Mouse (Mus musculus) lung, embryonic 16.5 days (tissue): Measurements from ENCODE around the gene Hist1h2ae. TPM values are rescaled to one million over a fixed set of nuclear protein-coding genes. Genes with fewer than 3 reads are reported as not detected.
A peak's percentile ranks its signal among the peaks of the same experiment; 100 is the strongest.
"Not testable (repeated sequence)": the region's sequence is repeated elsewhere in the genome, so short reads cannot be mapped to it uniquely, and the experiment has no call there.

Experiments
- ATAC-seq: fragments of 200-750 bp; cut with Nextera tagmentation; 2 replicates; pipeline ENCODE4 v1.8.0; 2017; ENCODE audit warnings: low read depth, mild to moderate bottlenecking, moderate library complexity
- H3K27ac ChIP-seq: fragments of 300-500 bp; sonication (generic); 2 replicates; pipeline ENCODE4 v1.5.1; 2014; ENCODE audit warnings: mild to moderate bottlenecking, control low read depth, low read length
- H3K27me3 ChIP-seq: fragments of 300-500 bp; sonication (generic); 2 replicates; pipeline ENCODE4 v1.6.1; 2014; ENCODE audit warnings: low read depth, low read length, mixed read lengths; ENCODE audit not compliant: control insufficient read depth, insufficient read depth
- H3K36me3 ChIP-seq: fragments of 300-500 bp; sonication (generic); 2 replicates; pipeline ENCODE4 v1.6.1; 2014; ENCODE audit warnings: low read length; ENCODE audit not compliant: control insufficient read depth, insufficient read depth
- H3K4me1 ChIP-seq: fragments of 300-500 bp; sonication (generic); replicated peaks from 2 replicates; pipeline ENCODE4 v1.6.1; 2014; ENCODE audit warnings: low read length, mixed read lengths; ENCODE audit not compliant: control insufficient read depth, insufficient read depth
- H3K4me2 ChIP-seq: fragments of 300-500 bp; sonication (generic); 2 replicates; pipeline ENCODE4 v1.6.1; 2014; ENCODE audit warnings: low read depth, low read length, control low read depth
- H3K4me3 ChIP-seq: fragments of 300-500 bp; sonication (generic); 2 replicates; pipeline ENCODE4 v1.5.1; 2014; ENCODE audit warnings: mild to moderate bottlenecking, low read length, control low read depth
- H3K9ac ChIP-seq: fragments of 300-500 bp; sonication (generic); 2 replicates; pipeline ENCODE4 v1.6.1; 2014; ENCODE audit warnings: low read length, control low read depth
- H3K9me3 ChIP-seq: fragments of 300-500 bp; sonication (generic); 2 replicates; pipeline ENCODE4 v1.6.1; 2016; ENCODE audit warnings: low read length; ENCODE audit not compliant: control insufficient read depth
- WGBS: fragments of 180-500 bp; shearing (Covaris S2); extraction: QIAGEN DNeasy Blood & Tissue Kit; methylation state at CpG from one replicate; pipeline ENCODE4 v1.1.7; 2014; 5-methylcytosine and 5-hydroxymethylcytosine counted together
- polyA plus RNA-seq: library from polyadenylated mRNA; unstranded; fragments of >200 nt; fragmentation: Nextera tagmentation; extraction: Ambion mirVana; gene quantifications from 2 replicates; pipeline ENCODE4 v1.2.1, GENCODE M21; 2015

Hist1h2ae gene
- polyA plus RNA-seq, 1 experiment from 2014 or later: 83.6 TPM

GRCm38 (mm10) chr13:23535137-23536075 lies 35.6 kb downstream of the Hist1h2ae start, which contains the start of gene Hist1h3g:
TSS of gene Hist1h3g (plus strand) at chr13:23535422.
- H3K27me3 ChIP-seq, H3K9me3 ChIP-seq, H3K36me3 ChIP-seq: not testable (repeated sequence)
- WGBS: 0% methylated on average over 43 of the region's 62 CpGs
- peak within 1 kb of the TSS; percentile 97 for H3K27ac ChIP-seq
- peak within 1 kb of the TSS; percentile 69 for H3K9ac ChIP-seq
- H3K4me3 ChIP-seq: peak within 1 kb of the TSS; percentile 52
- peak within 1 kb of the TSS; percentile 69 for H3K4me2 ChIP-seq
- peaks cover 19% of the 10 kb centered on the region for H3K4me1 ChIP-seq
- peak; percentile 87 for ATAC-seq

- Histone ChIP-seq H3K4me3 (peak overlapping the region; percentile 52), H3K27ac (peak overlapping the region; percentile 97), H3K36me3 (no peaks in the 10 kb centered on the region), H3K4me1 (peaks cover 19% of the 10 kb centered on the region), H3K9me3 (no peaks in the 10 kb centered on the region), H3K4me2 (peak overlapping the region; percentile 58), H3K9ac (peak overlapping the region; percentile 69), H3K27me3 (no peaks in the 10 kb centered on the region)
- no peak for ATAC-seq
- WGBS: under 1% methylated on average over 15 of the region's 15 CpGs
These were observed 36.5 kb downstream of the Hist1h2ae start for GRCm38 (mm10) chr13:23534368-23535131.

DNA sequence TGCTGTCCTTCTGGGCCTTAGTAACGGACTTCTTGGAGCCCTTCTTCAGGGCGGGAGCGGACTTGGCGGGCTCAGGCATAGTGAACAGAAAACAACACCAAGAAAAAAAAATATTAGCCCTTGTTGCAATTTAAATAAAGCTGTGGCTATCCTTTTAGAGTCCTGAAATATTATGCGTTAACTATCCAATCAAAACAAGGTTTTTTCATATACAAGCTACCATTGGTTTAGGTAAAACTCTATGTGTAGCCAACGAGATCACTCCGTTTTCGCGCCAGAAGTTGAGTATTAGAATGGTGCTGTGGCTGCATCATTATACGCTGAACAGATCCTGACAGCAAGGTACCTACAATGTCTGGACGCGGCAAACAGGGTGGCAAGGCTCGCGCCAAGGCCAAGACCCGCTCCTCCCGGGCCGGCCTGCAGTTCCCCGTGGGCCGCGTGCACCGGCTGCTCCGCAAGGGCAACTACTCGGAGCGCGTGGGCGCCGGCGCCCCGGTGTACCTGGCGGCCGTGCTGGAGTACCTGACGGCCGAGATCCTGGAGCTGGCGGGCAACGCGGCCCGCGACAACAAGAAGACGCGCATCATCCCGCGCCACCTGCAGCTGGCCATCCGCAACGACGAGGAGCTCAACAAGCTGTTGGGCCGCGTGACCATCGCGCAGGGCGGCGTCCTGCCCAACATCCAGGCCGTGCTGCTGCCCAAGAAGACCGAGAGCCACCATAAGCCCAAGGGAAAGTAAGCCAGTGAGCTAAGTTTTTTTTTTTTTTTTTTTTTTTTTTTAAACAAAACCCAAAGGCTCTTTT lies 37.3 kb downstream of the Hist1h2ae start, which contains the start of gene Hist1h2af:
Gene Hist1h2af (plus strand): TSS at position 347 of the 808 bp plus-strand sequence.
- not testable (repeated sequence) for H3K36me3 ChIP-seq
- WGBS: 0% methylated on average over 22 of the region's 53 CpGs
- peak within 1 kb of the TSS; percentile 58 for H3K4me2 ChIP-seq

GRCm38 (mm10) chr13:23532262-23533075 lies 38.6 kb downstream of the Hist1h2ae start:
- Histone ChIP-seq H3K27ac (peak overlapping the region; percentile 97), H3K9ac (peak overlapping the region; percentile 73), H3K4me1 (peaks cover 24% of the 10 kb centered on the region), H3K36me3 (no peaks in the 10 kb centered on the region), H3K9me3 (no peaks in the 10 kb centered on the region), H3K4me2 (peak overlapping the region; percentile 58), H3K27me3 (no peaks in the 10 kb centered on the region), H3K4me3 (peak overlapping the region; percentile 52)
- WGBS: 16% methylated on average over 9 of the region's 9 CpGs
- no peak for ATAC-seq

More for the DNA sequence above, 37.3 kb downstream of the Hist1h2ae start, which contains the start of gene Hist1h2af:
- Histone ChIP-seq H3K27ac (peak within 1 kb of the TSS; percentile 97), H3K9ac (peak within 1 kb of the TSS; percentile 73), H3K4me3 (peak within 1 kb of the TSS; percentile 52), H3K4me1 (peaks cover 23% of the 10 kb centered on the region)
- H3K9me3 ChIP-seq, H3K27me3 ChIP-seq: not testable (repeated sequence)
- ATAC-seq: peak; percentile 51

GRCm38 (mm10) chr13:23530901-23531875 lies 39.8 kb downstream of the Hist1h2ae start, which contains the start of gene Hist1h4h:
TSS of gene Hist1h4h (plus strand) at chr13:23531050.
- peak within 1 kb of the TSS; percentile 52 for H3K4me3 ChIP-seq
- H3K4me2 ChIP-seq: peak within 1 kb of the TSS; percentile 58
- H3K27ac ChIP-seq: peak within 1 kb of the TSS; percentile 97
- H3K36me3 ChIP-seq: no peaks in the 10 kb centered on the region
- peak within 1 kb of the TSS; percentile 73 for H3K9ac ChIP-seq
- peaks cover 15% of the 10 kb centered on the region for H3K4me1 ChIP-seq
- under 1% methylated on average over 54 of the region's 70 CpGs for WGBS
- H3K27me3 ChIP-seq: no peaks in the 10 kb centered on the region
- H3K9me3 ChIP-seq: no peaks in the 10 kb centered on the region
- peak; percentile 81 for ATAC-seq

GRCm38 (mm10) chr13:23530181-23530900 lies 40.7 kb downstream of the Hist1h2ae start:
- peak overlapping the region; percentile 58 for H3K4me2 ChIP-seq
- ATAC-seq: 0 out of 2 replicates have a peak, but pooled peaks have one; percentile 17
- H3K9me3 ChIP-seq: no peaks in the 10 kb centered on the region
- H3K4me3 ChIP-seq: peak overlapping the region; percentile 52
- peak overlapping the region; percentile 97 for H3K27ac ChIP-seq
- H3K9ac ChIP-seq: peak overlapping the region; percentile 73
- no peaks in the 10 kb centered on the region for H3K36me3 ChIP-seq
- no peaks in the 10 kb centered on the region for H3K27me3 ChIP-seq
- under 1% methylated on average over 20 of the region's 20 CpGs for WGBS
- peaks cover 18% of the 10 kb centered on the region for H3K4me1 ChIP-seq

- H3K9me3 ChIP-seq: no peaks in the 10 kb centered on the region
- ATAC-seq: no peak
- no peaks in the 10 kb centered on the region for H3K36me3 ChIP-seq
- no peaks in the 10 kb centered on the region for H3K27me3 ChIP-seq
- peaks cover 18% of the 10 kb centered on the region for H3K4me1 ChIP-seq
- peak overlapping the region; percentile 52 for H3K4me3 ChIP-seq
- H3K4me2 ChIP-seq: peak overlapping the region; percentile 58
- WGBS: 15% methylated on average over 2 of the region's 2 CpGs
- peak overlapping the region; percentile 73 for H3K9ac ChIP-seq
- peak overlapping the region; percentile 97; the same call in 1 of the 2 replicates for H3K27ac ChIP-seq
These were observed 41.4 kb downstream of the Hist1h2ae start for GRCm38 (mm10) chr13:23529480-23530165.
